Mouse (Mus musculus): Measurements from ENCODE around the gene 4833439L19Rik. TPM values are rescaled to one million over a fixed set of nuclear protein-coding genes. Genes with fewer than 3 reads are reported as not detected.

4833439L19Rik gene
- total RNA-seq, 2 experiments from 2014 or later, result 88.2 to 99.5 TPM

DNA sequence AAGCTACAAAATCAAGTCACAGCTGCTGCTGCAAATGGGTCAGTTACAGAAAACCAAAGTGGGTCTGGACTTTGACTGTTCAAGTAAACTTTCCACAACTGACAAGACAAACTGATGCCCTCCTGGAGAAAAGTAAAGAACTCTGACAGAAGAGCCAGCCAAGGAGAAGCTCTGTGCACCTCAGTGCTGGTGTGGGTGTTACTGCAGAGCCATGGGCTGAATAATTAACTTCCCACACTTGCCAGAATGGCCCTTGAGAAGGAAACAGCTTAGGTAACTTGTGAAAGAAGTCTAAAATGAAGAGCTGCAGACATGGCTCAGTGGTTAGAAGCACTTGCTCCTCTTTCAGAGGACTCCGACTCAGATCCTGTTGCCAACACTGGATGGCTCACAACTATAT lies 7.6 kb downstream of the 4833439L19Rik start:
- DNase-seq (ENCODE audit: low spot score), result no peak
- intact Hi-C loops (cut with DNase I), result no loop called here

DNA sequence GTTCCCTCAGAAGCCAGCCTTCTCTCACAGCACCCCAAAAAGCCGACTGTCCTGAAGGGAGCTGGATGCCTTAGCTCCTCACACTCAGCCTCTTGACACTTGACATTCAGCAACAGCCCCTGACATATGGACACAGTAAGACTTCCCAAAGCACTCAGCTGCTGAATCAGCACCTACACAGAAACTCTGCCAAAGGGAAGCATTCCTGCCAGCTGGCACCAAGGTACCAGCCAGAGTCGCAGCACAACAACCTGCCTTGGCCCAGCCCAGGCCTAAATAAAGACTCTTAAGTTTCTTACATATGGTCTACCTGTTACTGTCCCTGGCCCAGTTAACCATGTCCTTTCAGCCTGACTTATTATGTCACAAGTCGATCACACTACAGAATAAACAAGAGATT lies 8.4 kb downstream of the 4833439L19Rik start:
- intact Hi-C loops (cut with DNase I), result no loop called here
- DNase-seq (ENCODE audit: low spot score), result no peak

DNA sequence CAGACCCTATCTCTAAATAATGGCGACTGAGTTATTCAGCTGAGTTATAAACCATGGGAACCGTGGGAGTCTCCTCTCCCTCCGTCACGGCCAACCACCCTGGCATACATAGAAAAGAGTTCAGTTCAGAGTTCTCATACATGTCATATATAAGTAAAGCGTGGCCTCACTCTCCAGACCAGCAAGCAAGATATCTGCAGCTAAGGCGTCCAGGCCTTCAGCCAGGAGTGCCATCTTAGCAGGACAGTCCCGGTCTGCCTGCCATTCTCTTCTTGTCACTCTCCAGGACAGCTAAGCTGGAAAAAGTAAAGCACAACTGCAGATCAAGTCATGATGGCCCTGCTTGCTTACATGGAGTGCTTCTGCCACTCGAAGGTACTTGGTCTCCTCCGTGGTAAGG lies 9.1 kb downstream of the 4833439L19Rik start:
- no peak for DNase-seq (ENCODE audit: low spot score)
- intact Hi-C loops (cut with DNase I), result no loop called here

DNA sequence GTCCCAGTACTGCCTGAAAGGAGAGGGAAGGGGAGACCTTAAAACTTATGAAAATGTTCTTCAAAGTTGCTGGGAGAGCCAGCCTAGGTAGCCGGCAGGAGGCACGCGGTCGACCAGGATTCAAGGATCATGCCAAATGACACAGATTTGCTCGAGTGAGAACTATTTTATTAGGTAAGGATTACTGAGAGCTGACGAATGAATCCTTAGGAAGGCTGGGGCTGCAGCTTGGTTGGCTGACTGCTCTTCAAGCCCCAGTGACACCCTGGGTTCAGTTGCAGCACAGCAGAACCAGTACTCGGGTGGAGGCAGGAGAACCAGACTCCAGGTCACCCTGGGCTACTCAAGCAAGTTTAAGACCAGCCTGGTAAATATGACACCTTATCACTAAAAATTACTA lies 17.2 kb downstream of the 4833439L19Rik start:
- DNase-seq (ENCODE audit: low spot score), result no peak
- intact Hi-C loops (cut with DNase I), result no loop called here

DNA sequence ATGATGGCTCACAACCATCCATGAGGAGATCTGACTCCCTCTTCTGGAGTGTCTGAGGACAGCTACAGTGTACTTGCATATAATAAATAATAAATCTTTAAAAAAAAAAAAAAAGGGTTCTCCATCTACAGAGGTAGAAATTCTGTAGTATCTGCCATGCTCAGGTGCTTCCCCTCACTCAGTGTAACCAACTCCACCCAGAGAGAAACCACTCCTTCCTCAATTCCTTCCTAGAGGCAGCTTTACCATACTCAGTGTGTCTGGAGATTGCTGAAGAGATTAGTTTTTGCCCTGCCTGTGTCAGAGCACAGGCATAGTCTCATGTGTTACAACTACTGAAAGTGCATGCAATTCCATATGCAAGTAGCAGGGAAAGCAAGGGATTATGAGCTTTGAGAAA lies 33.1 kb downstream of the 4833439L19Rik start:
- DNase-seq (ENCODE audit: low spot score), result no peak
- intact Hi-C loops (cut with DNase I), result no loop called here

DNA sequence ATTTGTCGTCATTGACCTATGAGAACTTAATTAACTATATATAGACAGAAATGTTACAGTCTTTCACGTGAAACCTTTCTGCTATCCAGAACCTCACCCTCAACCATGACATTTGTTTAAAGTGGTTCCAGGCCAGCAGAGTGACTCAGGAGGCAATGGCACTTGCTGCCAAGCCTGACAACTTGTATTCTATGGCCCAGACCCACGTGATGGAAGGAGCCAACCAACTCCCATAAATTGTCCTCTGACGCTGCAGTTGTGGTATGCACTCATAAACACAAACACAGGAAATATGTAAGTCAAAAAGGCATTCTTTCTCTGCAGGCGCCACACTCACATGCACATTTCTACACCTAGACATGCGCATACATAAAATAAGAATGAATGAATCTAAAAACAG lies 38.1 kb downstream of the 4833439L19Rik start:
- DNase-seq (ENCODE audit: low spot score), result no peak
- intact Hi-C loops (cut with DNase I), result no loop called here

DNA sequence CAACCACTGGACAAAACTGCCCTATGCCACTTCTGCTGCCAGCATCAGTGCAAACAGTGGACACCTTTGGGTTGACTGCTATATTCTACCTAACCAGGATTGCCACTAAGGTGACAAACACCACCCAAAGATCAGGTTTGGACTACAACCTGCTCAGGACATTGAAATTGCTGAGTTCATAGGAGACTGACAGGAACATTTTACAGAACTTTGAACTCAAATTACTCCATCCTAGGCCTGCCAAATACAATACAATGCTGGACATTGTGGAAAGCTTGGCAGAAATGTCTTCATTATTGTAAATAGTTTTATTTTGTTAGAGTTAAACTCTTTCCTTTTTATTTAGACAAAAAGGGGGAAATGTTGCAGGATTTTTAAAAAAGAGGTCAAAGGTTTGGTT lies 44.1 kb downstream of the 4833439L19Rik start:
- no peak for DNase-seq (ENCODE audit: low spot score)
- intact Hi-C loops (cut with DNase I), result no loop called here

DNA sequence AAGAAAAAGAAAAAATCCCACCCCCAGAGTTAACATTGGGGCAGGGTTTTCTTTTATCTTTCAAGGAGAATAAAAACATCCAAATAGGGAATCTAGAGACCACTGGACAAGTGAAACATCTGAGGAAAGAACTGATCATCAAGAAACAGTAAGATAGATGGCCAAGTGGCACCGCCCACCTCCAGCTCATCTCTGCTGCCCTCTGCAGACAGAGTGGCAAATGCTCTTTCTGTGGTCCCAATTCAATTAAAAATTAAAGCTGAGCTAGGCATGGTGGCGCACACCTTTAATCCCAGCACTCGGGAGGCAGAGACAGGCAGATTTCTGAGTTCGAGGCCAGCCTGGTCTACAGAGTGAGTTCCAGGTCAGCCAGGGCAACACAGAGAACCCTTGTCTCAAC lies 45.0 kb downstream of the 4833439L19Rik start:
- intact Hi-C loops (cut with DNase I), result no loop called here
- DNase-seq (ENCODE audit: low spot score), result no peak

DNA sequence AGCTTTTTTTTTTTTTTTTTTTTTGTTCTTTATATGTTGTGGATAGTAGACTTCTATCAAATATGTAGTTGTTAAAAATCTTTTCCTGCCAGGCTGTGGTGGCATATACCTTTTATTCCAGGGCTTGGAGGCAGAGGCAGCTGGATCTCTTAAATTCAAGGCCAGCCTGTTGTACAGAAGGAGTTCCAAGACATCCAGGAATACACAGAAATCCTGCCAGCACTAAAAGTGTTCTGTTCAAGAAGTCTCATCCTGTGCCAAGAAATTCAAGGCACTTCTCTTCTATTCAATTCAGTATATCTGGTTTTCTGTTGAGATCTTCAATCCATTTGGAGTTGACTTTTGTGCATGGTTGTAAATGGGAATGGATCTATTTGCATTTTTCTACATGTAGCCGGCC lies 59.3 kb downstream of the 4833439L19Rik start:
- intact Hi-C loops (cut with DNase I), result no loop called here

DNA sequence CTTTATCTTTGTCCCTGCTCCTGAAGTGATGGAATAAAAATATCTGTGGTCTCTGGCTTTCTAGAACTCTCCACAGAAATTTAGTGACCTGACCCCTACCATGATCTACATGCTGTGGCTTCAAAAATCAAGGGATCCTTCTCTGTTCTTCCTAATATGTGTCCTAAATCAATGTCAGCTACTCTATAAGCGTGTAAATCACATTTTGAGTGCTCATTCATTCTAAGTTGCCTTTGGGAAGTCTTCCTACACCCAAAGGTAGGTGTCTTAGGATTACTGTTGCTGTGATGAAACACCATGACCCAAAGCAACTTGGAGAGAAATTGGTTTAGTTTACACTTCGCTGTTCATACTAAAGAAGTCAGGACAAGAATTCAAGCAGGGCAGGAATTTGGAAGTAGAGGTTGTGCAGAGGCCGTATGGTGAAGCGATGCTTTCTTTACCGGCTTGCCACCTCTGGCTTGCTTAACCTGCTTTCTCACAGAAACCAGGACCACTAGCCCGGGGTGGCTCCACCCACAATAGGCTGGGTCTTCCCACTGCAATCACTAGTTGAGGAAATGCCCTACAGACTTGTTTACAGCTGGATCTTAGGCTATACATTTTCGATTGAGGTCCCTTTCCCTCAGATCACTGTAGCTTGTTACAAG lies 60.5 kb downstream of the 4833439L19Rik start:
- no peak for DNase-seq (ENCODE audit: low spot score)
- intact Hi-C loops (cut with DNase I), result no loop called here

More for the DNA sequence above, 59.3 kb downstream of the 4833439L19Rik start:
- DNase-seq (ENCODE audit: low spot score), result no peak

DNA sequence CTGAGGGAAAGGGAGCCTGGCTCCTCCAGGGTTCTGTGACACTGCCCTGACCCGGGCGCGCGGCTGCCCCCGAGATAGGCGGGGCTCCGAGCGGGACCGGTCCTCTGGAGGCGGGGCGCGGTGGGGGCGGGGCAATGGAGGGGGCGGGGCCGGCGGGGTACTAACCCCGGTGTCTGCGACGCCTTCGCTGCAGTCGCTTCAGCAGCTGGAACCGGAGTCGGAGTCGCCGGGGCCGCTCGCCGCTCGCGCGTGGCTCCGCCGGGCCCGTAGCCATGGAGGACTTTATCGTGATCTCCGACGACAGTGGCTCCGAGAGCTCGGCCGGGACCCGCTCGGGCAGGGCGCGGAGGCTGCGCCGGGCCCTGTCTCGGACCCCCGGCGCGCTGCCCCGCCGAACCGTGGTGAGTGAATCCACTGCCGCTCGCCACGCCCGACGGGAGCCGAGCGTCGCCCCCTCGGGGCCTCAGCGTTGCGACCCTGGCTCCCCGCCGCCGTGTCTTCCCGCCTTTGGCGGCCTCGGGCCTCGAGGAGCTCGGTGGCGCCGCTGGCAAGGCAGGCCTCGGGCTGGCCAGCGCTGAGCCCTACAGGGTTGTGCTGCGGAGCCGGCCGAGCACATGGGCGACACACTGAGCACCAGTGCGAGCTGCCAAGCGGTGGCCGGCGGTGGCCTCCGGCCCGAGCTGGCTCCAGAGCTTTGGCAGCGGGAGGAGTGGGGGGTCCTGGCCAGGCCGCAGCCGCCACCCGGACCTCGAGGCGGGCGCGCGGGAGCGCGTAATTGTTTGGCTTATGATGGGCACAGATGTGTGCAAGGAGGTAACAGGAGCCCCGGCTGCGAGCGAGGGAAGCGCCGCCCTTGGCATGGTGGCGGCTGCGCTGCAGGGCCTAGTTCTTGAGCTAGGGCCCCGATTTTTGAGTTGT lies 61.4 kb downstream of the 4833439L19Rik start, which contains the start of gene Simc1:
Simc1 (plus strand) TSS at position 176 of the 918 bp plus-strand sequence.
- intact Hi-C loops (cut with DNase I), result loop anchor here (2.0 kb wide), 1 partner anchor 33 kb away; no protein-coding TSS in a partner anchor
- peak; percentile 53 for DNase-seq (ENCODE audit: low spot score)

DNA sequence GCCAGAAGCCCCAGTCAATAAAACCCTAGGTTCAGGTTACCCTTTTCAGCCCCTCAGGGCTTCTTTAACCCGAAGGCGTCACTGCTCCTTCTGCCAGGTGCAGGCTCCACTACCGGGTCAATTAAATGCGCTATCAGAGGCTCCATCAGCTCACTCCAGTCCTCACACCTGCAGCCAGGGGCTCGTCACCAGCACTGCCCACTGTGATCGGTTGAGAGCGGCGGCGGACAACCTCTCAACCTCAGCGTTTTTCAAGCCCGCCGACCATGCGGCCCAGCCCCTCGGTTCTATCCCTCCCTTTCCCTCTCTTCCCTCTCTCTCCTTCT lies 62.0 kb downstream of the 4833439L19Rik start:
- no peak for DNase-seq (ENCODE audit: low spot score)

DNA sequence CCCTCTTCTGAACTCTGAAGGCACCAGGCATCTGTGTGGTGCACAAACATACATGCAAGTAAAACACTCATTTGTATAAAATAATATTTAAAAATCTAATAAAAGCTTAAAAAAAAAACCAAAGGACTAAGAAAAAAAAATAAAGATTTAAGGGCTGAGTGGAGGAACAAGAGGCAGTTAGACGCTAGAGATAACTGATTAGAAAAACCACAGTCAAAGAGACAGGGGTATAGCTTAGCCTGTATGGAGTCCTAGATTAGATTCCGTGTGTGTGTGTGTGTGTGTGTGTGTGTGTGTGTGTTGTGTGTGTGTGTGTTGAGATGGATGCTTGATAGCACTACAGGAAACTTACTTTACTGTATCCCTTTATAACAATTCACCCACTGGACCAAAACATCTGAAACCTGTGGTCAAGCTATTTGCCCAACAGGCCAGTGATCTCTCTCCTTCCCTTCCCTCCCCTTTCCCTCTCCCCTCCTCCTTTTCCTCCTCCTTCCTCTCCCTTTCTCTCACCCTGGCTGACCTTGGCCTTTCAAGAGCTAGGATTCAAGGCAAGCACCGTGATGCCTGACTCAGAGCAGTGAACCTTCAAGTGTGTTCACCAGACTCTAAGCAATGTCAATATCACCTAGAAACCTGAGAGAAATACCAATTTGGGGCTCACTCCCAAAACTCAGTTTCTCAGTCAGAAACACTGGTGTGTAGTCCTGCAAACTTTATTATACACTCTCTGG lies 63.1 kb downstream of the 4833439L19Rik start:
- intact Hi-C loops (cut with DNase I), result loop anchor here (2.0 kb wide), 1 partner anchor 31 kb away; no protein-coding TSS in a partner anchor
- DNase-seq (ENCODE audit: low spot score), result no peak

More for the DNA sequence above, 62.0 kb downstream of the 4833439L19Rik start:
- intact Hi-C loops (cut with DNase I), result loop anchor here (2.0 kb wide), 1 partner anchor 32 kb away; no protein-coding TSS in a partner anchor

DNA sequence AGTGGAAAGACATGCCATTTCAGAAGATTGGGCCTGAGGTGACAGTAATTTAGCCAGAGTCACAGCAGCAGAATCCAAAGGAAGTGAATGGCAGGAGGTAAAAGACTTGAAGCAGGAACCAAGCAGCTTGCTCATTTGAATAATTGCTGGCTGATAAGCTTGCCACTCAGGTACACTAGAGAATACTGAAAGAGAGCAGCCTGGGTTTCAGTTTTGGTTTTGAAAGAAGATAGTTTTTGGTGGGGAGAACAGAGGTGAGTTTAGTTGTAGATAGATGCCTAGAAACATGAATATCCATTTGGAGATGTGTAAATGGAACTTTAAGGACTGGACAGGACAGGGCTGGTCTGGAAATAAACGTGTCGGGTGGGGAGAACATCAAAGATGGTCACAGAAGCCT lies 63.9 kb downstream of the 4833439L19Rik start:
- no peak for DNase-seq (ENCODE audit: low spot score)
- intact Hi-C loops (cut with DNase I), result no loop called here

Small RNA genes within 50 kb of the gene (microRNA-seq; reads per million reads assigned to microRNA genes)
- not detected for gene Gm24195

Other genes with a start within 250 kb of the 4833439L19Rik start
- gene Cplx2, start 194.1 kb downstream of the 4833439L19Rik start, total RNA-seq (2021), result 1 to 10 TPM; 2.7 to 2.8 TPM
- gene Thoc3, start 96.6 kb downstream of the 4833439L19Rik start, total RNA-seq (2021), result 10 to 100 TPM; 17.7 to 23.4 TPM
- 1 to 10 TPM; 2.0 to 2.4 TPM for gene Simc1, start 61.7 kb downstream of the 4833439L19Rik start, total RNA-seq (2021)
- gene Arl10, start 9.6 kb upstream of the 4833439L19Rik start, total RNA-seq (2021), result 1 to 10 TPM; 4.5 to 6.1 TPM
- gene Nop16, start 24.7 kb upstream of the 4833439L19Rik start, total RNA-seq (2021), result 10 to 100 TPM; 15.2 to 15.6 TPM
- 100 to 1,000 TPM; 202 to 205 TPM for gene Higd2a, start 24.8 kb upstream of the 4833439L19Rik start, total RNA-seq (2021)
- 10 to 100 TPM; 92.6 to 99.7 TPM for gene Cltb, start 45.9 kb upstream of the 4833439L19Rik start, total RNA-seq (2021)
- 10 to 100 TPM; 20.0 to 23.3 TPM for gene Faf2, start 56.3 kb upstream of the 4833439L19Rik start, total RNA-seq (2021)
- gene Rnf44, start 128.5 kb upstream of the 4833439L19Rik start, total RNA-seq (2021), result 10 to 100 TPM; 45.2 to 54.2 TPM
- not detected for gene Cdhr2, start 136.0 kb upstream of the 4833439L19Rik start, total RNA-seq (2021)
- not detected for gene Gprin1, start 184.4 kb upstream of the 4833439L19Rik start, total RNA-seq (2021)
- not detected for gene Sncb, start 201.2 kb upstream of the 4833439L19Rik start, total RNA-seq (2021)
- gene Eif4e1b, start 218.6 kb upstream of the 4833439L19Rik start, total RNA-seq (2021), result not detected
- 10 to 100 TPM in 1 of 2 experiments, 1 to 10 TPM in 1; 8.6 to 12.3 TPM for gene Tspan17, start 223.9 kb upstream of the 4833439L19Rik start, total RNA-seq (2021)

Data from heart, postnatal 25 days (tissue).